Mouse (Mus musculus) hindbrain, embryonic 13.5 days (tissue): Measurements from ENCODE around the gene Pear1. TPM values are rescaled to one million over a fixed set of nuclear protein-coding genes. Genes with fewer than 3 reads are reported as not detected.

Experiments
- ATAC-seq: fragments of 200-750 bp; cut with Nextera tagmentation; 2 replicates; pipeline ENCODE4 v1.8.0; 2017; ENCODE audit warnings: moderate TSS enrichment; ENCODE audit not compliant: low FRiP score
- H3K27ac ChIP-seq: fragments of 300-500 bp; sonication (generic); 2 replicates; pipeline ENCODE4 v1.5.1; 2015; ENCODE audit warnings: inconsistent platforms, mild to moderate bottlenecking, moderate library complexity
- H3K27me3 ChIP-seq: fragments of 300-500 bp; sonication (generic); 2 replicates; pipeline ENCODE4 v1.6.1; 2015; ENCODE audit warnings: mild to moderate bottlenecking, inconsistent platforms
- H3K36me3 ChIP-seq: fragments of 300-500 bp; sonication (generic); 2 replicates; pipeline ENCODE4 v1.6.1; 2015; ENCODE audit warnings: mild to moderate bottlenecking, inconsistent platforms
- H3K4me1 ChIP-seq: fragments of 300-500 bp; sonication (generic); replicated peaks from 2 replicates; pipeline ENCODE4 v1.6.1; 2015; ENCODE audit warnings: inconsistent platforms
- H3K4me2 ChIP-seq: fragments of 300-500 bp; sonication (generic); 2 replicates; pipeline ENCODE4 v1.6.1; 2015; ENCODE audit warnings: inconsistent platforms, mild to moderate bottlenecking, moderate library complexity
- H3K4me3 ChIP-seq: fragments of 300-500 bp; sonication (generic); 2 replicates; pipeline ENCODE4 v1.5.1; 2015; ENCODE audit warnings: mild to moderate bottlenecking, inconsistent platforms
- H3K9ac ChIP-seq: fragments of 300-500 bp; sonication (generic); 2 replicates; pipeline ENCODE4 v1.6.1; 2015; ENCODE audit warnings: mild to moderate bottlenecking, inconsistent platforms
- H3K9me3 ChIP-seq: fragments of 300-500 bp; sonication (generic); 2 replicates; pipeline ENCODE4 v1.6.1; 2016; ENCODE audit warnings: inconsistent platforms
- WGBS: fragments of 180-500 bp; shearing (Covaris S2); methylation state at CpG from one replicate; pipeline ENCODE4 v1.1.7; 2015; 5-methylcytosine and 5-hydroxymethylcytosine counted together
- polyA plus RNA-seq: library from polyadenylated mRNA; unstranded; fragments of >200 nt; fragmentation: Nextera tagmentation; extraction: Ambion mirVana; gene quantifications from 2 replicates; pipeline ENCODE4 v1.2.1, GENCODE M21; 2015

Pear1 gene
- polyA plus RNA-seq, 1 experiment from 2014 or later, result 9.8 TPM

GRCm38 (mm10) chr3:87833482-87833881 is 9.4 kb upstream of the Pear1 start:
- Histone ChIP-seq H3K4me2 (no peak overlapping the region), H3K4me3 (no peak overlapping the region), H3K27me3 (0 out of 2 replicates have a peak, but pooled peaks cover 2% of the 10 kb centered on the region), H3K9me3 (no peaks in the 10 kb centered on the region), H3K9ac (no peak overlapping the region), H3K4me1 (no peaks in the 10 kb centered on the region), H3K36me3 (no peaks in the 10 kb centered on the region), H3K27ac (no peak overlapping the region)
- ATAC-seq, result no peak
- WGBS, result 73% methylated on average over 5 of the region's 5 CpGs

DNA sequence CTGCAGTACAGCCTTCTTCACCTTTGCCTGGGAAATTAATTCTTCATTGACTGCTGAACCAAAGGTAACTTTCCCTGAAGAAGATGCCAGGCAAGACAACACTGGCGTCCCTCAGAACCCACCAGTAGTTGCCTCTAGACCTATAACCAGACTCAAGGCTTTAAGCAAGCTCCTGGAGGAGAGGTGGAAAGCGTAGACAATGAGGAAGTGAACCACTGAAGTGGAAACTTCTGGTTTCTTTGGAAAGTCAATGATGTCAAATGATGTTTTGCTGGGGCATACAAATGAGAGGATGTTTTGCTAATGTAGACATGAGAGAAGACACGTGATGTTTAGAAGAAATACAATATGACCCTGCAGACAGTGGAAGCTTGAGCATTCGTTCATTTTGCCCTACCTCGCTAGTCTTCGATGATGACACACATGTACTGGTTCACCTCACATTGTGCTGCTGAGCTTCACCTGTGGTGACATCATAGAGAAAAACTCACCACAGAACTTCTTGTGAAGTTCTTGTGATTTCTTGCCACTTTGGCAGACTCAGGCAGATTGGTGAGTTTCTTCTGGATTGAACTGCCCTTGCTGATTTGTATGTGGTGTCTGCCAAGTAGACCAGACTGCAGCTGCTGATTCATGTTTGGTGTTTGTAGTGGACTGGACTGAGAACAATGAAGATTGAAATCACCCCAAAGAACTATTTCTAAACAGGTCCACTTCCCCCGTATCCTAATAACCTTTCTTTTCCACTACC is 8.2 kb upstream of the Pear1 start:
- ATAC-seq, result no peak
- Histone ChIP-seq H3K36me3 (no peaks in the 10 kb centered on the region), H3K27me3 (0 out of 2 replicates have a peak, but pooled peaks cover under 1% of the 10 kb centered on the region), H3K9ac (no peak overlapping the region), H3K4me2 (no peak overlapping the region), H3K27ac (no peak overlapping the region), H3K4me3 (no peak overlapping the region), H3K4me1 (no peaks in the 10 kb centered on the region), H3K9me3 (no peaks in the 10 kb centered on the region)
- WGBS, result 86% methylated on average over 7 of the region's 7 CpGs

GRCm38 (mm10) chr3:87829025-87829424 is 4.9 kb upstream of the Pear1 start:
- Histone ChIP-seq H3K4me3 (no peak overlapping the region), H3K36me3 (no peaks in the 10 kb centered on the region), H3K4me1 (no peaks in the 10 kb centered on the region), H3K9ac (no peak overlapping the region), H3K4me2 (no peak overlapping the region), H3K27ac (no peak overlapping the region), H3K9me3 (no peaks in the 10 kb centered on the region), H3K27me3 (no peaks in the 10 kb centered on the region)
- WGBS, result 53% methylated on average over 10 of the region's 10 CpGs
- no peak for ATAC-seq

GRCm38 (mm10) chr3:87828435-87828834 is 4.3 kb upstream of the Pear1 start:
- no peak for ATAC-seq
- no peaks in the 10 kb centered on the region for H3K27me3 ChIP-seq
- H3K9me3 ChIP-seq, result no peaks in the 10 kb centered on the region
- no peaks in the 10 kb centered on the region for H3K36me3 ChIP-seq
- H3K9ac ChIP-seq, result no peak overlapping the region
- no peak overlapping the region for H3K4me2 ChIP-seq
- 53% methylated on average over 4 of the region's 4 CpGs for WGBS
- no peak overlapping the region for H3K27ac ChIP-seq
- no peak overlapping the region for H3K4me3 ChIP-seq
- H3K4me1 ChIP-seq, result no peaks in the 10 kb centered on the region

DNA sequence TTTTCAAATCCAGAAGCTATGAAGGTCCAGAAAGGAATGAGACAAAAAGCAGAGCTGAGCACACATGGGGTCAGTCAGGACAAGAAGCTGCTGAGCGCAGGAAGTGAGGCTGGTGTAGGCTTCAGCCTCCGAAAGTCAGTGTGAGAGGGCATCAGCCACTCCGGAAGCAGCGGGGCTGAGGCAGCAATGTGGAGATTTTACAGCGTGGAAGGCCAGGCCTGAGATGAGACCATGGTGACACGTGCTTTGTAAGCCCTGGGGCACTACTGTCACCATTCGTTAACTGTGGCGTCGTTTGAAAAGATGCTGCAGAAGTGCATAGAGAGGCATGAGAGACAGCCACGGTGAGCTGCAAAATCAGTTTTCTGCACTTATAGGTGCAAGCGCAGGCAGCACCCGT is 5.9 kb downstream of the Pear1 start:
- Histone ChIP-seq H3K9me3 (no peaks in the 10 kb centered on the region), H3K4me2 (no peak overlapping the region), H3K9ac (no peak overlapping the region), H3K27ac (no peak overlapping the region), H3K27me3 (peaks cover 40% of the 10 kb centered on the region), H3K36me3 (no peaks in the 10 kb centered on the region), H3K4me3 (no peak overlapping the region), H3K4me1 (peaks cover 9% of the 10 kb centered on the region; the same call in 1 of the 2 replicates)
- WGBS, result 52% methylated on average over 12 of the region's 12 CpGs
- no peak for ATAC-seq

DNA sequence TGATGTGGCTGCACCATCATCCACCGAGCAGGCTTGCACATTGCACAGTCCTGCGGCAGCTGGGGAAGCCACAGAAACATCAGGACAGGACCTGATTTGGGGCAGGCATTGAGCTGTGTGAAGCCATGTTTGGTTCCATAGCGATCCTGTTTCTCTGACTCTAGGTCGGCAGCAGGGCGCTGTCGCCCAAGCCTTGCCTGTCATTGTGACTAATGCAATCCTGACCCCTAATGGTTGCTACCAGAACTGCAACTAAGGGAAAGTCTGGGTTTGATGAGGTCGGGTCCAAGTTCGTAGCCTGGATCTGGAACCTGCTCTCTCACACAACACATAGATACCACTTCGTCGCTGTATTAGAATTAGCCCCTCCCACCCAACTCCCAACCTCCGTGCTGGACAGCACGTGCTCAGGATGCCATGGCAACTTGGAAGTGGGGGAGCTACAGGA is 7.4 kb downstream of the Pear1 start:
- H3K36me3 ChIP-seq, result no peaks in the 10 kb centered on the region
- peaks cover 9% of the 10 kb centered on the region; the same call in 1 of the 2 replicates for H3K4me1 ChIP-seq
- 7% methylated on average over 12 of the region's 12 CpGs for WGBS
- H3K9me3 ChIP-seq, result no peaks in the 10 kb centered on the region
- H3K9ac ChIP-seq, result 0 out of 2 replicates have a peak overlapping the region, but pooled peaks have one; percentile 39
- H3K27ac ChIP-seq, result no peak overlapping the region
- H3K4me2 ChIP-seq, result no peak overlapping the region; the same call in 1 of the 2 replicates
- no peak overlapping the region for H3K4me3 ChIP-seq
- ATAC-seq, result peak; percentile 41
- H3K27me3 ChIP-seq, result peaks cover 45% of the 10 kb centered on the region

DNA sequence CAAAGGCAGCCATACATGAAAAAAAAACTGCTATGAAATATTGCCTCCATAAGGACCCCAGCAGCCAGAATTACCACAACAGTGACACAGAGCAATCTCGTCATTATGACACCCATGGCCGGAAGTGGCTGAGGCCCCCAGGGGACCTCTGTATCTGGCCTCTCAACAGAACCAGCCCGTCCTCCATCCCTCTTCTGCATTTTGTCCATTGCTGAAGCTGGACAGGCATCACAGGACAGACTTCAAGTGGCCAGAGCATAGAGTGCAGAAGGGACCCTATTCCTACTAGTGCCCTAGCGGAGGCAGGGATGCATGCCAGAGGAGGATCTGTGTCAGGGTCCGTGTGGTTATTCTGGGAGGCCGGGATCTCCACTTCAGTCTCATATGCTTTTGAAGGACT is 7.9 kb downstream of the Pear1 start:
- Histone ChIP-seq H3K9me3 (no peaks in the 10 kb centered on the region), H3K36me3 (no peaks in the 10 kb centered on the region), H3K9ac (0 out of 2 replicates have a peak overlapping the region, but pooled peaks have one; percentile 39), H3K27ac (no peak overlapping the region), H3K4me2 (no peak overlapping the region), H3K4me1 (peaks cover 9% of the 10 kb centered on the region; the same call in 1 of the 2 replicates), H3K4me3 (no peak overlapping the region), H3K27me3 (peaks cover 50% of the 10 kb centered on the region)
- ATAC-seq, result no peak
- 70% methylated on average over 6 of the region's 6 CpGs for WGBS

- no peaks in the 10 kb centered on the region for H3K36me3 ChIP-seq
- no peak overlapping the region for H3K27ac ChIP-seq
- ATAC-seq, result no peak
- H3K4me2 ChIP-seq, result no peak overlapping the region
- H3K4me3 ChIP-seq, result no peak overlapping the region
- no peaks in the 10 kb centered on the region for H3K9me3 ChIP-seq
- H3K4me1 ChIP-seq, result peaks cover 15% of the 10 kb centered on the region
- no peak overlapping the region for H3K9ac ChIP-seq
- WGBS, result 56% methylated on average over 10 of the region's 10 CpGs
- peaks cover 76% of the 10 kb centered on the region for H3K27me3 ChIP-seq
Measured at GRCm38 (mm10) chr3:87812873-87813272, 11.2 kb downstream of the Pear1 start.

GRCm38 (mm10) chr3:87812413-87812812 is 11.7 kb downstream of the Pear1 start:
- Histone ChIP-seq H3K4me2 (no peak overlapping the region), H3K36me3 (no peaks in the 10 kb centered on the region), H3K27ac (no peak overlapping the region), H3K4me1 (peaks cover 15% of the 10 kb centered on the region), H3K27me3 (peaks cover 81% of the 10 kb centered on the region), H3K4me3 (no peak overlapping the region), H3K9me3 (no peaks in the 10 kb centered on the region), H3K9ac (no peak overlapping the region)
- 76% methylated on average over 4 of the region's 4 CpGs for WGBS
- no peak for ATAC-seq

DNA sequence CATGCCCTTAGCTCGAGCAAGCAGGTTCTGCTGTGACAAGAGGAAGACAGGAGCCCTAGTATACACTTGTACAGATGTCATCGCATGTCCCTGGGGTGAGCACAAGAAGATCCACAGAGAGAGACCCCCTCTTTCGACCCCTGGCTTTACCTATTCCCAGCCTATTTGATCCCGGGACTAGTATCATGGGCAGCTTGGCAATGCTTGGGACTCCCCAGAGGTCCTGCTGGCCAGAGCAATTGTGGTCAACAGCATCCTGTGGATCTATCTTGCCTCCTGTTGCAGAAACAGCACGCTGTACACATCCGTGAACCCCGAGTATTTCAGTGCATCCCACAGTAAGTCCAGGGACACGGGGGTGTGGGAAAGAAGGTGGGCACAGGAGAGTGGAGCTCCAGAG is 12.8 kb downstream of the Pear1 start:
- Histone ChIP-seq H3K4me2 (no peak overlapping the region), H3K9me3 (no peaks in the 10 kb centered on the region), H3K27ac (no peak overlapping the region), H3K9ac (no peak overlapping the region), H3K27me3 (peaks cover 87% of the 10 kb centered on the region), H3K4me1 (peaks cover 12% of the 10 kb centered on the region), H3K36me3 (no peaks in the 10 kb centered on the region), H3K4me3 (no peak overlapping the region)
- 87% methylated on average over 8 of the region's 8 CpGs for WGBS
- no peak for ATAC-seq

- Histone ChIP-seq H3K4me1 (peaks cover 12% of the 10 kb centered on the region), H3K27ac (no peak overlapping the region), H3K9me3 (no peaks in the 10 kb centered on the region), H3K9ac (0 out of 2 replicates have a peak overlapping the region, but pooled peaks have one; percentile 19), H3K27me3 (peaks cover 87% of the 10 kb centered on the region), H3K4me3 (peak overlapping the region; percentile 15), H3K4me2 (peak overlapping the region; percentile 36), H3K36me3 (no peaks in the 10 kb centered on the region)
- 0 out of 2 replicates have a peak, but pooled peaks have one; percentile 46 for ATAC-seq
- 5% methylated on average over 28 of the region's 28 CpGs for WGBS
Measured at GRCm38 (mm10) chr3:87809322-87809962, 14.7 kb downstream of the Pear1 start.

- H3K4me2 ChIP-seq, result peak overlapping the region; percentile 50
- H3K36me3 ChIP-seq, result no peaks in the 10 kb centered on the region
- ATAC-seq, result no peak
- H3K9me3 ChIP-seq, result no peaks in the 10 kb centered on the region
- H3K27me3 ChIP-seq, result peaks cover 98% of the 10 kb centered on the region
- H3K4me3 ChIP-seq, result peak overlapping the region; percentile 22
- peaks cover 15% of the 10 kb centered on the region for H3K4me1 ChIP-seq
- peak overlapping the region; percentile 11; the same call in 1 of the 2 replicates for H3K9ac ChIP-seq
- 4% methylated on average over 26 of the region's 26 CpGs for WGBS
- no peak overlapping the region for H3K27ac ChIP-seq
Measured at GRCm38 (mm10) chr3:87804038-87804677, 19.9 kb downstream of the Pear1 start.
